Mouse (Mus musculus) hindbrain, embryonic 15.5 days (tissue): ENCODE results near the gene Usp44. TPM values are rescaled to one million over a fixed set of nuclear protein-coding genes. Genes with fewer than 3 reads are reported as not detected.
A peak's percentile ranks its signal among the peaks of the same experiment; 100 is the strongest.
"Not testable (repeated sequence)": the region's sequence is repeated elsewhere in the genome, so short reads cannot be mapped to it uniquely, and the experiment has no call there.

Source experiments
- ATAC-seq: fragments of 200-750 bp; cut with Nextera tagmentation; 2 replicates; pipeline ENCODE4 v1.8.0; 2017; ENCODE audit warnings: low read depth, moderate number of reproducible peaks, moderate TSS enrichment; ENCODE audit not compliant: low FRiP score
- H3K27ac ChIP-seq: fragments of 300-500 bp; sonication (generic); replicated peaks from 2 replicates; pipeline ENCODE4 v1.5.1; 2015; ENCODE audit warnings: mild to moderate bottlenecking, inconsistent platforms
- H3K27me3 ChIP-seq: fragments of 300-500 bp; sonication (generic); 2 replicates; pipeline ENCODE4 v1.6.1; 2015; ENCODE audit warnings: control low read depth, inconsistent platforms
- H3K36me3 ChIP-seq: fragments of 300-500 bp; sonication (generic); 2 replicates; pipeline ENCODE4 v1.6.1; 2015; ENCODE audit warnings: control low read depth, inconsistent platforms
- H3K4me1 ChIP-seq: fragments of 300-500 bp; sonication (generic); replicated peaks from 2 replicates; pipeline ENCODE4 v1.6.1; 2015; ENCODE audit warnings: control low read depth, inconsistent platforms
- H3K4me2 ChIP-seq: fragments of 300-500 bp; sonication (generic); 2 replicates; pipeline ENCODE4 v1.6.1; 2015; ENCODE audit warnings: moderate library complexity, mild to moderate bottlenecking, inconsistent platforms
- H3K4me3 ChIP-seq: fragments of 300-500 bp; sonication (generic); 2 replicates; pipeline ENCODE4 v1.5.1; 2015; ENCODE audit warnings: mild to moderate bottlenecking, inconsistent platforms
- H3K9ac ChIP-seq: fragments of 300-500 bp; sonication (generic); 2 replicates; pipeline ENCODE4 v1.6.1; 2015; ENCODE audit warnings: inconsistent platforms
- H3K9me3 ChIP-seq: fragments of 300-500 bp; sonication (generic); 2 replicates; pipeline ENCODE4 v1.6.1; 2016; ENCODE audit warnings: control low read depth, inconsistent platforms
- WGBS: fragments of 180-500 bp; shearing (Covaris S2); methylation state at CpG from one replicate; pipeline ENCODE4 v1.1.7; 2015; 5-methylcytosine and 5-hydroxymethylcytosine counted together
- polyA plus RNA-seq: library from polyadenylated mRNA; unstranded; fragments of >200 nt; fragmentation: Nextera tagmentation; extraction: Ambion mirVana; gene quantifications from 2 replicates; pipeline ENCODE4 v1.2.1, GENCODE M21; 2015

The Usp44 gene
- polyA plus RNA-seq, 1 experiment from 2014 or later = 0.43 TPM

- Histone ChIP-seq H3K4me2 (no peak overlapping the region), H3K27me3 (peaks cover 14% of the 10 kb centered on the region), H3K27ac (no peak overlapping the region), H3K4me1 (no peaks in the 10 kb centered on the region), H3K4me3 (no peak overlapping the region), H3K36me3 (no peaks in the 10 kb centered on the region), H3K9ac (no peak overlapping the region), H3K9me3 (no peaks in the 10 kb centered on the region)
- ATAC-seq = no peak
- WGBS = 45% methylated on average over 7 of the region's 7 CpGs
Observed at GRCm38 (mm10) chr10:93818661-93819060, 12.7 kb upstream of the Usp44 start.

GRCm38 (mm10) chr10:93829898-93830831 lies 1.2 kb upstream of the Usp44 start:
- Histone ChIP-seq H3K4me1 (peaks cover 19% of the 10 kb centered on the region), H3K9ac (no peak overlapping the region), H3K4me3 (no peak overlapping the region), H3K27ac (no peak overlapping the region), H3K27me3 (peaks cover 39% of the 10 kb centered on the region), H3K4me2 (no peak overlapping the region), H3K36me3 (no peaks in the 10 kb centered on the region), H3K9me3 (no peaks in the 10 kb centered on the region)
- ATAC-seq = no peak
- WGBS = 49% methylated on average over 9 of the region's 9 CpGs

GRCm38 (mm10) chr10:93831730-93832574 lies 597 bp downstream of the Usp44 start:
- Histone ChIP-seq H3K4me1 (peaks cover 19% of the 10 kb centered on the region), H3K27me3 (peaks cover 39% of the 10 kb centered on the region), H3K4me2 (no peak overlapping the region), H3K36me3 (no peaks in the 10 kb centered on the region), H3K27ac (no peak overlapping the region), H3K9me3 (no peaks in the 10 kb centered on the region), H3K4me3 (no peak overlapping the region), H3K9ac (no peak overlapping the region)
- WGBS = 13% methylated on average over 18 of the region's 18 CpGs
- no peak for ATAC-seq

GRCm38 (mm10) chr10:93832811-93833210 lies 1.5 kb downstream of the Usp44 start:
- peaks cover 19% of the 10 kb centered on the region for H3K4me1 ChIP-seq
- ATAC-seq = no peak
- H3K4me3 ChIP-seq = no peak overlapping the region
- H3K27ac ChIP-seq = no peak overlapping the region
- H3K36me3 ChIP-seq = no peaks in the 10 kb centered on the region
- WGBS = 33% methylated on average over 9 of the region's 9 CpGs
- no peaks in the 10 kb centered on the region for H3K9me3 ChIP-seq
- H3K9ac ChIP-seq = no peak overlapping the region
- H3K4me2 ChIP-seq = peak overlapping the region; percentile 88
- peaks cover 39% of the 10 kb centered on the region for H3K27me3 ChIP-seq

- 2% methylated on average over 16 of the region's 16 CpGs for WGBS
- peaks cover 39% of the 10 kb centered on the region for H3K27me3 ChIP-seq
- no peaks in the 10 kb centered on the region for H3K9me3 ChIP-seq
- no peak for ATAC-seq
- peaks cover 19% of the 10 kb centered on the region for H3K4me1 ChIP-seq
- H3K36me3 ChIP-seq = no peaks in the 10 kb centered on the region
- H3K4me3 ChIP-seq = peak overlapping the region; percentile 54
- H3K4me2 ChIP-seq = peak overlapping the region; percentile 88
- no peak overlapping the region for H3K27ac ChIP-seq
- H3K9ac ChIP-seq = peak overlapping the region; percentile 26; the same call in 1 of the 2 replicates
Observed at GRCm38 (mm10) chr10:93833370-93833698, 2.0 kb downstream of the Usp44 start.

GRCm38 (mm10) chr10:93833699-93834393 lies 2.5 kb downstream of the Usp44 start:
- H3K4me2 ChIP-seq = peak overlapping the region; percentile 88
- H3K27ac ChIP-seq = no peak overlapping the region
- peak; percentile 88 for ATAC-seq
- peak overlapping the region; percentile 26; the same call in 1 of the 2 replicates for H3K9ac ChIP-seq
- H3K27me3 ChIP-seq = peaks cover 39% of the 10 kb centered on the region
- no peaks in the 10 kb centered on the region for H3K36me3 ChIP-seq
- peaks cover 19% of the 10 kb centered on the region for H3K4me1 ChIP-seq
- peak overlapping the region; percentile 54 for H3K4me3 ChIP-seq
- H3K9me3 ChIP-seq = no peaks in the 10 kb centered on the region
- WGBS = under 1% methylated on average over 75 of the region's 75 CpGs

GRCm38 (mm10) chr10:93834394-93834745 lies 3.0 kb downstream of the Usp44 start:
- 4% methylated on average over 13 of the region's 13 CpGs for WGBS
- Histone ChIP-seq H3K9ac (0 out of 2 replicates have a peak overlapping the region, but pooled peaks have one; percentile 26), H3K4me1 (peaks cover 19% of the 10 kb centered on the region), H3K4me2 (peak overlapping the region; percentile 88), H3K27ac (no peak overlapping the region), H3K36me3 (no peaks in the 10 kb centered on the region), H3K4me3 (peak overlapping the region; percentile 54), H3K27me3 (peaks cover 39% of the 10 kb centered on the region), H3K9me3 (no peaks in the 10 kb centered on the region)
- ATAC-seq = no peak

- peaks cover 34% of the 10 kb centered on the region for H3K27me3 ChIP-seq
- not testable (repeated sequence) for H3K27ac ChIP-seq, ATAC-seq, H3K36me3 ChIP-seq, H3K4me3 ChIP-seq, H3K9me3 ChIP-seq, H3K4me2 ChIP-seq, H3K9ac ChIP-seq
- H3K4me1 ChIP-seq = peaks cover 19% of the 10 kb centered on the region
- WGBS = 92% methylated on average over 7 of the region's 7 CpGs
Observed at GRCm38 (mm10) chr10:93835115-93835514, 3.8 kb downstream of the Usp44 start.

- Histone ChIP-seq H3K4me3 (no peak overlapping the region), H3K4me2 (no peak overlapping the region)
- no peak for ATAC-seq
Observed at GRCm38 (mm10) chr10:93846706-93847105, 15.4 kb downstream of the Usp44 start.

GRCm38 (mm10) chr10:93855126-93855525 lies 23.8 kb downstream of the Usp44 start:
- WGBS = 96% methylated on average over 9 of the region's 9 CpGs
- Histone ChIP-seq H3K36me3 (peaks cover 6% of the 10 kb centered on the region), H3K4me1 (no peaks in the 10 kb centered on the region)

More at GRCm38 (mm10) chr10:93846706-93847105, 15.4 kb downstream of the Usp44 start:
- H3K4me1 ChIP-seq = no peaks in the 10 kb centered on the region
- no peaks in the 10 kb centered on the region for H3K36me3 ChIP-seq
- H3K9ac ChIP-seq = no peak overlapping the region
- no peak overlapping the region for H3K27ac ChIP-seq
- WGBS = 96% methylated on average over 13 of the region's 13 CpGs
- H3K27me3 ChIP-seq = no peaks in the 10 kb centered on the region
- peaks cover 3% of the 10 kb centered on the region; the same call in 1 of the 2 replicates for H3K9me3 ChIP-seq

GRCm38 (mm10) chr10:93856095-93856494 lies 24.7 kb downstream of the Usp44 start:
- 91% methylated on average over 6 of the region's 6 CpGs for WGBS
- Histone ChIP-seq H3K36me3 (peaks cover 15% of the 10 kb centered on the region), H3K4me2 (no peak overlapping the region), H3K4me3 (no peak overlapping the region), H3K27ac (no peak overlapping the region), H3K4me1 (no peaks in the 10 kb centered on the region), H3K27me3 (no peaks in the 10 kb centered on the region), H3K9ac (no peak overlapping the region), H3K9me3 (no peaks in the 10 kb centered on the region)
- no peak for ATAC-seq

More at GRCm38 (mm10) chr10:93855126-93855525, 23.8 kb downstream of the Usp44 start:
- no peak overlapping the region for H3K9ac ChIP-seq
- no peaks in the 10 kb centered on the region for H3K9me3 ChIP-seq
- ATAC-seq = no peak
- no peak overlapping the region for H3K4me2 ChIP-seq
- no peak overlapping the region for H3K4me3 ChIP-seq
- no peaks in the 10 kb centered on the region for H3K27me3 ChIP-seq
- H3K27ac ChIP-seq = no peak overlapping the region
